Mouse (Mus musculus) limb, embryonic 12.5 days (tissue): ENCODE results near the gene Rars2. TPM values are rescaled to one million over a fixed set of nuclear protein-coding genes. Genes with fewer than 3 reads are reported as not detected.

ENCODE experiments used
- ATAC-seq: fragments of 200-750 bp; cut with Nextera tagmentation; 2 replicates; pipeline ENCODE4 v1.8.0; 2017; ENCODE audit warnings: low read depth, moderate TSS enrichment; ENCODE audit not compliant: insufficient number of reproducible peaks, insufficient read depth, low FRiP score, low TSS enrichment
- H3K27ac ChIP-seq: fragments of 300-500 bp; sonication (generic); 2 replicates; pipeline ENCODE4 v1.5.1; 2016; ENCODE audit warnings: mild to moderate bottlenecking, moderate library complexity
- H3K27me3 ChIP-seq: fragments of 300-500 bp; sonication (generic); 2 replicates; pipeline ENCODE4 v1.6.1; 2016; ENCODE audit warnings: mild to moderate bottlenecking, moderate library complexity
- H3K36me3 ChIP-seq: fragments of 300-500 bp; sonication (generic); 2 replicates; pipeline ENCODE4 v1.6.1; 2016; ENCODE audit warnings: mild to moderate bottlenecking, moderate library complexity
- H3K4me1 ChIP-seq: fragments of 300-500 bp; sonication (generic); replicated peaks from 2 replicates; pipeline ENCODE4 v1.6.1; 2016
- H3K4me2 ChIP-seq: fragments of 300-500 bp; sonication (generic); 2 replicates; pipeline ENCODE4 v1.6.1; 2016; ENCODE audit warnings: mild to moderate bottlenecking, moderate library complexity
- H3K4me3 ChIP-seq: fragments of 300-500 bp; sonication (generic); replicated peaks from 2 replicates; pipeline ENCODE4 v1.5.1; 2016; ENCODE audit warnings: mild to moderate bottlenecking
- H3K9ac ChIP-seq: fragments of 300-500 bp; sonication (generic); replicated peaks from 2 replicates; pipeline ENCODE4 v1.6.1; 2016; ENCODE audit warnings: mild to moderate bottlenecking, moderate library complexity
- H3K9me3 ChIP-seq: fragments of 300-500 bp; sonication (generic); 2 replicates; pipeline ENCODE4 v1.6.1; 2016; ENCODE audit warnings: mild to moderate bottlenecking, moderate library complexity
- WGBS: fragments of 180-500 bp; shearing (Covaris S2); methylation state at CpG from one replicate; pipeline ENCODE4 v1.1.7; 2016; 5-methylcytosine and 5-hydroxymethylcytosine counted together
- polyA plus RNA-seq: library from polyadenylated mRNA; unstranded; fragments of >200 nt; fragmentation: Nextera tagmentation; extraction: Ambion mirVana; gene quantifications from 2 replicates; pipeline ENCODE4 v1.2.1, GENCODE M21; 2016

The Rars2 gene
- polyA plus RNA-seq, 1 experiment from 2014 or later, result 71.6 TPM

- H3K27ac ChIP-seq, result 0 out of 2 replicates have a peak overlapping the region, but pooled peaks have one; percentile 13
- ATAC-seq, result no peak
- no peaks in the 10 kb centered on the region for H3K9me3 ChIP-seq
Observed at GRCm38 (mm10) chr4:34613571-34614145, 1.1 kb upstream of the Rars2 start.

DNA sequence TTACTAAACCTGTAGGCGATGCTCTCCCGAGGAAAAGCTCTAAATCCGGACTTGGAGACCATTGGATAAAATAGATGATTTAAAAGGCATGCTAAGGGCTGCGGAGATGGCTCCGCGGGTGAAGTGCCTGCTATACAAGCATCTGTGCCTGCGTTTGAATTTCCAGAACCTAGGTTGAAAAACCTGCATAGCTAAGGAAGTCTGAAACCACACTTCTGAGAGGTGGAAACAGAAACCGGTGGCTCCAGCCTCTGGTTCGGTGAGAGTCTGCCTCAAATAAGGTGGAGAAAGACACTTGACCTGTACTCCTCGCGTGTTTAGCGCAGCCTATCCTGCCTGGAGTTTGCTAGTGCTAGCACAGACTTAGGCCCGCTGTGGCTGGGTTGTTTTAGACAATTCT, 546 bp downstream of the Rars2 start:
- peak overlapping the region; percentile 85 for H3K9ac ChIP-seq
- H3K4me1 ChIP-seq, result peaks cover 22% of the 10 kb centered on the region
- H3K27ac ChIP-seq, result no peak overlapping the region; the same call in 1 of the 2 replicates
- peaks cover 5% of the 10 kb centered on the region; the same call in 1 of the 2 replicates for H3K36me3 ChIP-seq
- peak overlapping the region; percentile 73 for H3K4me3 ChIP-seq
- ATAC-seq, result no peak
- no peaks in the 10 kb centered on the region for H3K27me3 ChIP-seq
- peak overlapping the region; percentile 79 for H3K4me2 ChIP-seq
- WGBS, result 3% methylated on average over 13 of the region's 13 CpGs
- H3K9me3 ChIP-seq, result no peaks in the 10 kb centered on the region

More at GRCm38 (mm10) chr4:34613571-34614145, 1.1 kb upstream of the Rars2 start:
- peak overlapping the region; percentile 79 for H3K4me2 ChIP-seq
- H3K4me3 ChIP-seq, result peak overlapping the region; percentile 73
- peaks cover 22% of the 10 kb centered on the region for H3K4me1 ChIP-seq
- WGBS, result 61% methylated on average over 6 of the region's 6 CpGs
- H3K36me3 ChIP-seq, result peaks cover 15% of the 10 kb centered on the region
- H3K27me3 ChIP-seq, result no peaks in the 10 kb centered on the region
- peak overlapping the region; percentile 85 for H3K9ac ChIP-seq

DNA sequence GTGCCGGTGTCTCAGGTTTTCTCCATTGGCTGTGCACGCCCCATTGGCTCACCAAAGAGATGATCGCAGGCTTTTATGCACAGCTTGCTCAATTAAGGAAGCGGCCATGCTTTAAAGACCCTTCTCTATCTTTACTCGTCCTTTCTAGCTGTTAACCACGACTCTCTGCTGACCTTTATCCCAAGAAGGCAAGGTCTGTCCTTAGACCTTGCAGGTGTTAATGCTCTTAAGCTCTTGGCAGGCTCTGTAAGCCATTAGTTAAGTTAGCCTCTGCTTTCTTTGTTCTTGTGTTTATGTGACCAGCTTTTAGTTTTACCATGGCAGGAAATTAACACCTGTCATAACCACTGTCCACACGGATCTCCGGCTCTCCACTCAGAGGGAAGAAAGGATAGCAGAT, 1.4 kb downstream of the Rars2 start:
- Histone ChIP-seq H3K27me3 (no peaks in the 10 kb centered on the region), H3K4me2 (peak overlapping the region; percentile 79), H3K4me3 (peak overlapping the region; percentile 73), H3K9me3 (no peaks in the 10 kb centered on the region), H3K27ac (no peak overlapping the region), H3K36me3 (peaks cover 5% of the 10 kb centered on the region; the same call in 1 of the 2 replicates), H3K9ac (peak overlapping the region; percentile 85; the same call in 1 of the 2 replicates), H3K4me1 (peaks cover 22% of the 10 kb centered on the region)
- ATAC-seq, result no peak
- WGBS, result 76% methylated on average over 8 of the region's 8 CpGs

GRCm38 (mm10) chr4:34625556-34625955, 10.8 kb downstream of the Rars2 start:
- no peaks in the 10 kb centered on the region for H3K4me1 ChIP-seq
- H3K27me3 ChIP-seq, result no peaks in the 10 kb centered on the region
- no peak overlapping the region for H3K4me2 ChIP-seq
- WGBS, result 88% methylated on average over 4 of the region's 4 CpGs
- no peaks in the 10 kb centered on the region for H3K9me3 ChIP-seq
- no peak overlapping the region for H3K27ac ChIP-seq
- peaks cover 59% of the 10 kb centered on the region for H3K36me3 ChIP-seq
- no peak overlapping the region for H3K9ac ChIP-seq
- no peak overlapping the region for H3K4me3 ChIP-seq
- no peak for ATAC-seq

DNA sequence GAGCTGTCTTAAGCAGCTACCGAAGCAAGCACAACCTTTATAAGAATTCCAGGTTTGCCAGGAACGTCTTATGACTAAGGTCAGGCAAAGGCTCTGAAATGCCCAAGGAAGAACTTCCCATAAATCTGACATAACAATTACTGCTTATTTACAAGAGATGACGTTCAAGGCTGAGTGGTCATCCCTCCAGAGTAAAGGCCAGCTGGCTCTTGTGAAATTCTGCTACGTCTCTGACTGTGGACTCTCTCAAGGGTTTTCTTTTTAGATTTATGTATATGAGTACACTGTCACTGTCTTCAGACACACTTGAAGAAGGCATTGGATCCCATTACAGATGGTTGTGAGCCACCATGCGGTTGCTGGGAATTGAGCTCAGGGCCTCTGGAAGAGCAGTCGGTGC, 11.6 kb downstream of the Rars2 start:
- no peak overlapping the region for H3K27ac ChIP-seq
- WGBS, result 84% methylated on average over 6 of the region's 6 CpGs
- no peak for ATAC-seq
- H3K4me3 ChIP-seq, result no peak overlapping the region
- H3K9me3 ChIP-seq, result no peaks in the 10 kb centered on the region
- no peaks in the 10 kb centered on the region for H3K4me1 ChIP-seq
- H3K4me2 ChIP-seq, result no peak overlapping the region
- no peak overlapping the region for H3K9ac ChIP-seq
- H3K36me3 ChIP-seq, result peaks cover 66% of the 10 kb centered on the region
- H3K27me3 ChIP-seq, result no peaks in the 10 kb centered on the region

GRCm38 (mm10) chr4:34629956-34630355, 15.2 kb downstream of the Rars2 start:
- no peak overlapping the region for H3K9ac ChIP-seq
- WGBS, result 92% methylated on average over 1 of the region's 1 CpGs
- peaks cover 69% of the 10 kb centered on the region for H3K36me3 ChIP-seq
- no peak overlapping the region for H3K4me3 ChIP-seq
- H3K4me2 ChIP-seq, result no peak overlapping the region
- no peaks in the 10 kb centered on the region for H3K4me1 ChIP-seq
- H3K27me3 ChIP-seq, result no peaks in the 10 kb centered on the region
- H3K27ac ChIP-seq, result no peak overlapping the region
- H3K9me3 ChIP-seq, result no peaks in the 10 kb centered on the region
- ATAC-seq, result no peak

DNA sequence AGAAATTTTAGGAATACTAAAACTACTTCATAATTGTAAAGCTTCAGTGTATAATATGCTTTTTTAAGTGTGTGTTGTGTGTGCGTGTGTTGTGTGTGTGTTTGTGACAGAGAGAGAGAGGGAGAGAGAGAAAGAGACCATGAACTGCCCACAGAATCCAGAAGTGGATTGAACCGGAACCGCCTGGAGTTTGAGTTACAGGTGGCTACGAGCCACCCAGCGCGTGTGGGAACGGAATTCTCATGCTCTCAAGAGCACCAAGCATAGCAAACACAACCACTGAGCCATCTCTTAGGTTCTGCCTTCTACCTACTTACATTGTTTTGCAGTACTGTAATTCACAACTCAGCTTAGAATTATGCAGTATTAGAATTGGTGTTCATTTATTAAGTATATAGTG, 19.4 kb downstream of the Rars2 start:
- Histone ChIP-seq H3K27ac (no peak overlapping the region), H3K4me3 (no peak overlapping the region), H3K36me3 (peaks cover 44% of the 10 kb centered on the region), H3K9ac (no peak overlapping the region), H3K4me2 (no peak overlapping the region), H3K4me1 (no peaks in the 10 kb centered on the region), H3K9me3 (no peaks in the 10 kb centered on the region), H3K27me3 (no peaks in the 10 kb centered on the region)
- WGBS, result 93% methylated on average over 7 of the region's 7 CpGs
- ATAC-seq, result no peak

GRCm38 (mm10) chr4:34636036-34636435, 21.3 kb downstream of the Rars2 start:
- Histone ChIP-seq H3K4me3 (no peak overlapping the region), H3K4me2 (no peak overlapping the region), H3K27me3 (no peaks in the 10 kb centered on the region), H3K27ac (no peak overlapping the region), H3K9me3 (no peaks in the 10 kb centered on the region), H3K36me3 (peaks cover 39% of the 10 kb centered on the region), H3K4me1 (no peaks in the 10 kb centered on the region; the same call in 1 of the 2 replicates), H3K9ac (no peak overlapping the region)
- no peak for ATAC-seq
- WGBS, result 82% methylated on average over 5 of the region's 5 CpGs

DNA sequence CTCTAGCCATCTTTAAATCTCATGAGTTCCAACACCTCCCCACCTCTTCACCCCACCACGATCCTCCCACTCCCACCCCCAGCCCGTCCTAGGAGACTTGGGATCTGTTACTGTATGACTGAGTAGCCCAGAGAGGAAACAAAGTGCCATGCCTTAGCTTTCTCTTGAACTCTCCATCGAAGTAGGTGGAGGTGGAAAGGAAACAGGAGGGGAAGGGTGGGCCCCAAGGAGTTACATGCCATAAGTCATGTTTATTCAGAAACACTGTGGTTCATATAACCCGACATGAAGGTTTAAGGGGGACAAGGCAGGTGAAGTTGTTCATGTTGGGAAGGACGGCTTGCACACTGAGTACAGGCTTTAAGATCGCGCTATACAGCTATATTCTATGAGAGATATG, 22.6 kb downstream of the Rars2 start:
- no peaks in the 10 kb centered on the region; the same call in 1 of the 2 replicates for H3K4me1 ChIP-seq
- H3K27me3 ChIP-seq, result no peaks in the 10 kb centered on the region
- H3K9ac ChIP-seq, result no peak overlapping the region
- no peaks in the 10 kb centered on the region for H3K9me3 ChIP-seq
- no peak overlapping the region for H3K4me3 ChIP-seq
- peaks cover 40% of the 10 kb centered on the region for H3K36me3 ChIP-seq
- H3K27ac ChIP-seq, result no peak overlapping the region
- no peak for ATAC-seq
- H3K4me2 ChIP-seq, result no peak overlapping the region
- 91% methylated on average over 7 of the region's 7 CpGs for WGBS

GRCm38 (mm10) chr4:34637851-34638250, 23.1 kb downstream of the Rars2 start:
- H3K4me1 ChIP-seq, result no peaks in the 10 kb centered on the region; the same call in 1 of the 2 replicates
- no peak overlapping the region for H3K27ac ChIP-seq
- WGBS, result 88% methylated on average over 4 of the region's 4 CpGs

DNA sequence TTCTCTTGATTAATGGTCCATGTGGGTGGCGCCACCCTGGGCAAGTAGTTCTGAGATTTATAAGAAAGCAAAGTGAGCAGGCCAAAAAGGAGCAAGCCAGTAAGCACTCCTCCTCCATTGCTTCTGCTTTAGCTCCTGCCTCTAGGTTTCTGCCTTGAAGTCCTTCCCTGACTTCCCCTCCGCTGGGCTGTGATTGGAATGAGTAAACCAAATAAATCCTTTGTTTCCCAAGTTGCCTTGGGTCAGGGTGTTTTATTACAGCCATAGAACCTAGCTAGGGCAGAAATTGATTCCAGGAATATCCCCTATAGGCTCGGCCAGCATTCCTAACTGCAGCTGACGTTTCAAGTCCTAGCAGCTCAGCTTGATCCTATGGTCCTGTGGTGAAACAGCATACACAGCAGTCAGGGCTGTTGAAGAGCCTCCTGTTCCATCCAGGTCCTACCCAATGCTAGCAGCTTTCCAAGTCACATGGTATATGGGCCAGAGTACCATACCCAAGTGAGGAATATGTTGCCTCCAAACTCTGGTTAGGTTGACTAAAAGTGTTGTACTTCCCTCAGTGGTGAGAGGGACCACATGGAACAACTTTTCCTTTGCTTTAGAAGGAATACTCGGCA, 25.1 kb downstream of the Rars2 start:
- peaks cover 35% of the 10 kb centered on the region for H3K36me3 ChIP-seq
- 52% methylated on average over 5 of the region's 5 CpGs for WGBS
- H3K27me3 ChIP-seq, result no peaks in the 10 kb centered on the region
- 0 out of 2 replicates have a peak, but pooled peaks have one; percentile 37 for ATAC-seq
- H3K4me3 ChIP-seq, result no peak overlapping the region
- no peak overlapping the region for H3K9ac ChIP-seq
- H3K4me2 ChIP-seq, result no peak overlapping the region
- H3K27ac ChIP-seq, result no peak overlapping the region
- no peaks in the 10 kb centered on the region; the same call in 1 of the 2 replicates for H3K4me1 ChIP-seq
- H3K9me3 ChIP-seq, result no peaks in the 10 kb centered on the region

More at GRCm38 (mm10) chr4:34637851-34638250, 23.1 kb downstream of the Rars2 start:
- Histone ChIP-seq H3K9ac (no peak overlapping the region), H3K27me3 (no peaks in the 10 kb centered on the region), H3K9me3 (no peaks in the 10 kb centered on the region), H3K4me3 (no peak overlapping the region), H3K36me3 (peaks cover 40% of the 10 kb centered on the region), H3K4me2 (no peak overlapping the region)
- no peak for ATAC-seq
